Mouse (Mus musculus): Measurements from ENCODE around the gene Gpank1. TPM values are rescaled to one million over a fixed set of nuclear protein-coding genes. Genes with fewer than 3 reads are reported as not detected.
A peak's percentile ranks its signal among the peaks of the same experiment; 100 is the strongest.

Gpank1 gene
- polyA plus RNA-seq, 1 experiment from 2014 or later = 10.0 TPM

GRCm38 (mm10) chr17:35125578-35125977, 4.3 kb downstream of the Gpank1 start:
- peak overlapping the region; percentile 76 for H3K4me2 ChIP-seq (ENCODE audit: low read length)
- no peaks in the 10 kb centered on the region for H3K27me3 ChIP-seq (ENCODE audit: control insufficient read depth, insufficient read depth, low read length)
- peak overlapping the region; percentile 65 to 78 for H3K4me3 ChIP-seq (ENCODE audit: control insufficient read depth in 1 of 2, insufficient read depth in 1 of 2, low read depth in 1 of 2, low read length in 2 of 2)
- peaks cover 9 to 14% of the 10 kb centered on the region in 2 experiments for H3K4me1 ChIP-seq (ENCODE audit: control insufficient read depth in 2 of 2, insufficient read depth in 2 of 2, low read length in 2 of 2)
- no peaks in the 10 kb centered on the region for H3K9me3 ChIP-seq (ENCODE audit: control insufficient read depth, low read length)
- H3K9ac ChIP-seq (ENCODE audit: low read length) = peak overlapping the region; percentile 84
- no peak for ATAC-seq (ENCODE audit: insufficient number of reproducible peaks, insufficient read depth, low FRiP score, low read depth)
- WGBS = 21% methylated on average over 6 of the region's 6 CpGs
- H3K36me3 ChIP-seq (ENCODE audit: control insufficient read depth, insufficient read depth, low read length) = peaks cover 39% of the 10 kb centered on the region
- peak overlapping the region in 1 of 2 experiments; percentile 83; a peak in 2 of 4 replicates for H3K27ac ChIP-seq (replicated peaks in 1 of 2; ENCODE audit: control insufficient read depth in 1 of 2, insufficient read depth in 1 of 2, low read depth in 2 of 2, low read length in 2 of 2)

- Histone ChIP-seq H3K27ac (replicated peaks in 1 of 2; ENCODE audit: control insufficient read depth in 1 of 2, insufficient read depth in 1 of 2, low read depth in 2 of 2, low read length in 2 of 2) (peak within 1 kb of the TSS; percentile 82 to 83), H3K4me2 (ENCODE audit: low read length) (peak within 1 kb of the TSS; percentile 76), H3K9ac (ENCODE audit: low read length) (peak within 1 kb of the TSS; percentile 84), H3K4me1 (ENCODE audit: control insufficient read depth in 2 of 2, insufficient read depth in 2 of 2, low read length in 2 of 2) (peaks cover 9 to 13% of the 10 kb centered on the region in 2 experiments), H3K27me3 (ENCODE audit: control insufficient read depth, insufficient read depth, low read length) (no peaks in the 10 kb centered on the region), H3K4me3 (ENCODE audit: control insufficient read depth in 1 of 2, insufficient read depth in 1 of 2, low read depth in 1 of 2, low read length in 2 of 2) (peak within 1 kb of the TSS; percentile 65 to 78), H3K9me3 (ENCODE audit: control insufficient read depth, low read length) (no peaks in the 10 kb centered on the region), H3K36me3 (ENCODE audit: control insufficient read depth, insufficient read depth, low read length) (peaks cover 39% of the 10 kb centered on the region)
- peak; percentile 54 for ATAC-seq (ENCODE audit: insufficient number of reproducible peaks, insufficient read depth, low FRiP score, low read depth)
- WGBS = 0% methylated on average over 36 of the region's 36 CpGs
These were observed 5.0 kb downstream of the Gpank1 start, which contains the start of gene D17H6S53E for GRCm38 (mm10) chr17:35126206-35126611. Gene D17H6S53E, plus strand, starts transcription at chr17:35126373.

GRCm38 (mm10) chr17:35127017-35127416, 5.8 kb downstream of the Gpank1 start:
- H3K4me2 ChIP-seq (ENCODE audit: low read length) = peak overlapping the region; percentile 76
- WGBS = 62% methylated on average over 13 of the region's 13 CpGs
- H3K4me3 ChIP-seq (ENCODE audit: control insufficient read depth in 1 of 2, insufficient read depth in 1 of 2, low read depth in 1 of 2, low read length in 2 of 2) = peak overlapping the region; percentile 65 to 78
- ATAC-seq (ENCODE audit: insufficient number of reproducible peaks, insufficient read depth, low FRiP score, low read depth) = no peak
- no peaks in the 10 kb centered on the region for H3K9me3 ChIP-seq (ENCODE audit: control insufficient read depth, low read length)
- H3K9ac ChIP-seq (ENCODE audit: low read length) = peak overlapping the region; percentile 84
- H3K4me1 ChIP-seq (ENCODE audit: control insufficient read depth in 2 of 2, insufficient read depth in 2 of 2, low read length in 2 of 2) = peaks cover 9 to 13% of the 10 kb centered on the region in 2 experiments
- no peaks in the 10 kb centered on the region for H3K27me3 ChIP-seq (ENCODE audit: control insufficient read depth, insufficient read depth, low read length)
- H3K36me3 ChIP-seq (ENCODE audit: control insufficient read depth, insufficient read depth, low read length) = peaks cover 39% of the 10 kb centered on the region
- peak overlapping the region in 1 of 2 experiments; percentile 83; a peak in 2 of 4 replicates for H3K27ac ChIP-seq (replicated peaks in 1 of 2; ENCODE audit: control insufficient read depth in 1 of 2, insufficient read depth in 1 of 2, low read depth in 2 of 2, low read length in 2 of 2)

GRCm38 (mm10) chr17:35128996-35129395, 7.7 kb downstream of the Gpank1 start:
- WGBS = 66% methylated on average over 11 of the region's 11 CpGs
- Histone ChIP-seq H3K4me3 (ENCODE audit: control insufficient read depth in 1 of 2, insufficient read depth in 1 of 2, low read depth in 1 of 2, low read length in 2 of 2) (no peak overlapping the region), H3K27ac (replicated peaks in 1 of 2; ENCODE audit: control insufficient read depth in 1 of 2, insufficient read depth in 1 of 2, low read depth in 2 of 2, low read length in 2 of 2) (no peak overlapping the region), H3K27me3 (ENCODE audit: control insufficient read depth, insufficient read depth, low read length) (no peaks in the 10 kb centered on the region), H3K4me1 (ENCODE audit: control insufficient read depth in 2 of 2, insufficient read depth in 2 of 2, low read length in 2 of 2) (peaks cover 7 to 9% of the 10 kb centered on the region in 2 experiments), H3K9me3 (ENCODE audit: control insufficient read depth, low read length) (no peaks in the 10 kb centered on the region), H3K36me3 (ENCODE audit: control insufficient read depth, insufficient read depth, low read length) (peaks cover 32% of the 10 kb centered on the region), H3K9ac (ENCODE audit: low read length) (no peak overlapping the region), H3K4me2 (ENCODE audit: low read length) (no peak overlapping the region)
- no peak for ATAC-seq (ENCODE audit: insufficient number of reproducible peaks, insufficient read depth, low FRiP score, low read depth)

GRCm38 (mm10) chr17:35131038-35131437, 9.8 kb downstream of the Gpank1 start:
- peaks cover 20% of the 10 kb centered on the region for H3K36me3 ChIP-seq (ENCODE audit: control insufficient read depth, insufficient read depth, low read length)
- 82% methylated on average over 8 of the region's 8 CpGs for WGBS
- no peak overlapping the region for H3K4me3 ChIP-seq (ENCODE audit: control insufficient read depth in 1 of 2, insufficient read depth in 1 of 2, low read depth in 1 of 2, low read length in 2 of 2)
- no peaks in the 10 kb centered on the region for H3K27me3 ChIP-seq (ENCODE audit: control insufficient read depth, insufficient read depth, low read length)
- no peak overlapping the region for H3K4me2 ChIP-seq (ENCODE audit: low read length)
- H3K9ac ChIP-seq (ENCODE audit: low read length) = no peak overlapping the region
- no peak overlapping the region for H3K27ac ChIP-seq (replicated peaks in 1 of 2; ENCODE audit: control insufficient read depth in 1 of 2, insufficient read depth in 1 of 2, low read depth in 2 of 2, low read length in 2 of 2)
- H3K4me1 ChIP-seq (ENCODE audit: control insufficient read depth in 2 of 2, insufficient read depth in 2 of 2, low read length in 2 of 2) = peaks cover 0 to 7% of the 10 kb centered on the region in 2 experiments
- H3K9me3 ChIP-seq (ENCODE audit: control insufficient read depth, low read length) = no peaks in the 10 kb centered on the region
- ATAC-seq (ENCODE audit: insufficient number of reproducible peaks, insufficient read depth, low FRiP score, low read depth) = no peak

GRCm38 (mm10) chr17:35131500-35132173, 10.4 kb downstream of the Gpank1 start, which contains the start of gene Apom:
Gene Apom, minus strand, starts transcription at chr17:35132050.
- no peak within 1 kb of the TSS for H3K4me2 ChIP-seq (ENCODE audit: low read length)
- H3K4me3 ChIP-seq (ENCODE audit: control insufficient read depth in 1 of 2, insufficient read depth in 1 of 2, low read depth in 1 of 2, low read length in 2 of 2) = no peak within 1 kb of the TSS
- H3K36me3 ChIP-seq (ENCODE audit: control insufficient read depth, insufficient read depth, low read length) = peaks cover 20% of the 10 kb centered on the region
- no peak for ATAC-seq (ENCODE audit: insufficient number of reproducible peaks, insufficient read depth, low FRiP score, low read depth)
- H3K4me1 ChIP-seq (ENCODE audit: control insufficient read depth in 2 of 2, insufficient read depth in 2 of 2, low read length in 2 of 2) = peaks cover 6 to 8% of the 10 kb centered on the region in 2 experiments
- WGBS = 82% methylated on average over 15 of the region's 15 CpGs
- H3K9ac ChIP-seq (ENCODE audit: low read length) = no peak within 1 kb of the TSS
- H3K9me3 ChIP-seq (ENCODE audit: control insufficient read depth, low read length) = no peaks in the 10 kb centered on the region
- no peak within 1 kb of the TSS for H3K27ac ChIP-seq (replicated peaks in 1 of 2; ENCODE audit: control insufficient read depth in 1 of 2, insufficient read depth in 1 of 2, low read depth in 2 of 2, low read length in 2 of 2)
- H3K27me3 ChIP-seq (ENCODE audit: control insufficient read depth, insufficient read depth, low read length) = no peaks in the 10 kb centered on the region

GRCm38 (mm10) chr17:35132174-35132560, 10.9 kb downstream of the Gpank1 start:
- Histone ChIP-seq H3K27ac (replicated peaks in 1 of 2; ENCODE audit: control insufficient read depth in 1 of 2, insufficient read depth in 1 of 2, low read depth in 2 of 2, low read length in 2 of 2) (no peak overlapping the region), H3K4me3 (ENCODE audit: control insufficient read depth in 1 of 2, insufficient read depth in 1 of 2, low read depth in 1 of 2, low read length in 2 of 2) (no peak overlapping the region), H3K27me3 (ENCODE audit: control insufficient read depth, insufficient read depth, low read length) (no peaks in the 10 kb centered on the region), H3K4me1 (ENCODE audit: control insufficient read depth in 2 of 2, insufficient read depth in 2 of 2, low read length in 2 of 2) (peaks cover 6 to 11% of the 10 kb centered on the region in 2 experiments), H3K9me3 (ENCODE audit: control insufficient read depth, low read length) (no peaks in the 10 kb centered on the region), H3K9ac (ENCODE audit: low read length) (no peak overlapping the region), H3K4me2 (ENCODE audit: low read length) (no peak overlapping the region), H3K36me3 (ENCODE audit: control insufficient read depth, insufficient read depth, low read length) (peaks cover 20% of the 10 kb centered on the region)
- no peak for ATAC-seq (ENCODE audit: insufficient number of reproducible peaks, insufficient read depth, low FRiP score, low read depth)
- 73% methylated on average over 3 of the region's 3 CpGs for WGBS

All from heart, embryonic 14.5 days (tissue).